Mouse (Mus musculus): ENCODE data around the gene Ryk. TPM values are rescaled to one million over a fixed set of nuclear protein-coding genes. Genes with fewer than 3 reads are reported as not detected.

Gene Ryk
- polyA plus RNA-seq, 1 experiment: 0.48 TPM

DNA sequence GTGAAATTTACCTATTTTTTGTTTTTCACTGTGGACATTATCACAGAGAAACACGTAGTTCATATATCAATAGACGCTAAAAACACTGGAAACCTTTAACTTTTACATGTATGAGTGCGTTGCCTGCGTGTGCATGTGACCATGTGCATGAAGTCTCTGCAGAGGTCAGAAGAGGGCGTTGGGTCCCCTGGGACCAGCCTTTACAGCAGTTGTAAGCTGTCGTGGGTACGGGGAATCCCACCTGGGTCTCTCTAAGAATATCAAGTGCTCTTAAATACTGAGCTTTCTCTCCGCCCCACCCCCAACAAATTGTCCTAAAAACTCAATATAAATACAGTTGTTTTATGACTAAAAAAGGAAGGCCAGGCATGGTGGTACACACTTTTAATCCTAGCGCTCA is 50.0 kb downstream of the Ryk start:
- no peaks in the 10 kb centered on the region for H3K27me3 ChIP-seq (ENCODE audit: control insufficient read depth)
- no peak overlapping the region for H3K4me3 ChIP-seq (replicated peaks)
- H3K4me1 ChIP-seq (ENCODE audit: control insufficient read depth): peaks cover 4% of the 10 kb centered on the region
- no peak for TF ChIP-seq TAL1 (IDR thresholded peaks at IDR 0.05; ENCODE audit: low read length)
- TF ChIP-seq GATA1 (IDR thresholded peaks at IDR 0.05; ENCODE audit: low read length): no peak
- peaks cover 55% of the 10 kb centered on the region for H3K36me3 ChIP-seq (ENCODE audit: control insufficient read depth)
- no peaks in the 10 kb centered on the region for H3K9me3 ChIP-seq (ENCODE audit: control insufficient read depth, low read length)

DNA sequence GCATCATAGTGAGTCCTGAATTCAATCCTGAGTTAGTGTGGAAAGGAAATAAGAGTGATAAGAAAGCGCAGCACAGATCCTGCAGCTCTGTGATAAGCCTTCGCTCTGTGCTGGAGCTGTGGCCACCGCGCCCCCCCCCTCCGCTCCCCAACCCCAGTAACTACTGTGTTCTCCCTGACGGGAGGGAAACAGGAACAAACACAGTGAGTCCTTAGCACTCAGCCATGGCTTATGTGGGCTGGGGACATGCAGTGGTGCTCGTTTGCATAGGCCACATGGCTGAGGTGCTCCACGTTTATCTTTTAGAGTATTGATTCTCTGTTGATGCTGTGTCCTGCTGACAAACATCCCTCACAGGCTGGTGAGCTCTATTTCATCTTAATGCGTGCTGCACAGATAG is 55.4 kb downstream of the Ryk start:
- Histone ChIP-seq H3K36me3 (ENCODE audit: control insufficient read depth) (peaks cover 59% of the 10 kb centered on the region), H3K4me3 (replicated peaks) (no peak overlapping the region), H3K9me3 (ENCODE audit: control insufficient read depth, low read length) (no peaks in the 10 kb centered on the region), H3K4me1 (ENCODE audit: control insufficient read depth) (peaks cover 9% of the 10 kb centered on the region), H3K27me3 (ENCODE audit: control insufficient read depth) (no peaks in the 10 kb centered on the region)
- TF ChIP-seq TAL1 (IDR thresholded peaks at IDR 0.05; ENCODE audit: low read length) (no peak), GATA1 (IDR thresholded peaks at IDR 0.05; ENCODE audit: low read length) (no peak)

GRCm38 (mm10) chr9:102892480-102893355 is 58.0 kb downstream of the Ryk start:
- peaks cover 52% of the 10 kb centered on the region for H3K36me3 ChIP-seq (ENCODE audit: control insufficient read depth)
- H3K9me3 ChIP-seq (ENCODE audit: control insufficient read depth, low read length): no peaks in the 10 kb centered on the region
- H3K4me3 ChIP-seq (replicated peaks): no peak overlapping the region
- no peaks in the 10 kb centered on the region for H3K27me3 ChIP-seq (ENCODE audit: control insufficient read depth)
- H3K4me1 ChIP-seq (ENCODE audit: control insufficient read depth): peaks cover 9% of the 10 kb centered on the region
- TF ChIP-seq TAL1 (IDR thresholded peaks at IDR 0.05; ENCODE audit: low read length) (no peak), GATA1 (IDR thresholded peaks at IDR 0.05; ENCODE audit: low read length) (no peak)

GRCm38 (mm10) chr9:102893356-102893870 is 58.7 kb downstream of the Ryk start:
- Histone ChIP-seq H3K4me3 (replicated peaks) (no peak overlapping the region), H3K36me3 (ENCODE audit: control insufficient read depth) (peaks cover 54% of the 10 kb centered on the region), H3K27me3 (ENCODE audit: control insufficient read depth) (no peaks in the 10 kb centered on the region), H3K9me3 (ENCODE audit: control insufficient read depth, low read length) (no peaks in the 10 kb centered on the region), H3K4me1 (ENCODE audit: control insufficient read depth) (peaks cover 9% of the 10 kb centered on the region)
- TF ChIP-seq TAL1 (IDR thresholded peaks at IDR 0.05; ENCODE audit: low read length): no peak
- no peak for TF ChIP-seq GATA1 (IDR thresholded peaks at IDR 0.05; ENCODE audit: low read length)

DNA sequence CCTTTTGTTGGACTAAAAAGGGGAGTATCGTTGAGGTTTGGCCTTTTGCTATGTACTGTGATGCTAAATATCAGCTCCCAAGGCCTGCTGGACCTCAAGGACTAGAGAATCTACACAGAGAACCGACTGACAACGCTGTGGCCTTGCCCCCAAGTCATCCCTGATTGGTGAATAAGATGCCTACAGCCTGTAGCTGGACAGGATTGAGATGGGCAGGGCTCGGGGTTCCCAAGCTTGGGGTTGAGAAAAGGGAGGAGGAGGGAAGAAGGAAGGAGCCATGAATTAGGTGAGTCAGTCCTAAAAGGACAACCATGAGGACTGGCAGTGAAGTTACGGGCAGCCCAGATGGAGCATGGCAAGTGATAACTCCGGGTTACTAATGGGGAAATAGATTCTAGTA is 65.2 kb downstream of the Ryk start:
- TF ChIP-seq GATA1 (IDR thresholded peaks at IDR 0.05; ENCODE audit: low read length) (no peak), TAL1 (IDR thresholded peaks at IDR 0.05; ENCODE audit: low read length) (no peak)
- Histone ChIP-seq H3K27me3 (ENCODE audit: control insufficient read depth) (no peaks in the 10 kb centered on the region), H3K9me3 (ENCODE audit: control insufficient read depth, low read length) (no peaks in the 10 kb centered on the region), H3K36me3 (ENCODE audit: control insufficient read depth) (peaks cover 62% of the 10 kb centered on the region), H3K4me3 (replicated peaks) (no peak overlapping the region), H3K4me1 (ENCODE audit: control insufficient read depth) (no peaks in the 10 kb centered on the region; the same call in 1 of the 2 replicates)

DNA sequence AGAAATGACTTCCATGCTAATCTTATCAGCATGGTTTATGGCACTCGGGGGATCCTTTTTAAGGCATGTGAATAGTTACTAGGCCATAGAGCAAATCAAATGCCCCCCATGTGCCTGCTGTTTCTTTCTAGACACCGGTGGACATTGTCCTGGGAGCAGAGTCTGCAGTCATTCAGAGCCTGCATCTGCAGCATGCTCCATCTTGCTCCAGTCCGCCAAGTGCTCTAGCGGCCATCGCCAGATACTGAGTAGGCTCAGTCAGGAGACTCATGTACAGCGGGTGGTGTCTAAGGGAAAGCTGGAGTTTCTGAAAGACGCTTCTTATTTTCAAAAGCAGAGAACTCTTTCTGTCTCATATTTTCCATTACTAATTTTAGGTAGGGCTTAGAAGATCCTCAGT is 67.6 kb downstream of the Ryk start:
- Histone ChIP-seq H3K4me3 (replicated peaks) (no peak overlapping the region), H3K9me3 (ENCODE audit: control insufficient read depth, low read length) (no peaks in the 10 kb centered on the region), H3K27me3 (ENCODE audit: control insufficient read depth) (no peaks in the 10 kb centered on the region), H3K36me3 (ENCODE audit: control insufficient read depth) (peaks cover 74% of the 10 kb centered on the region), H3K4me1 (ENCODE audit: control insufficient read depth) (no peaks in the 10 kb centered on the region; the same call in 1 of the 2 replicates)
- TF ChIP-seq GATA1 (IDR thresholded peaks at IDR 0.05; ENCODE audit: low read length) (no peak), TAL1 (IDR thresholded peaks at IDR 0.05; ENCODE audit: low read length) (no peak)

DNA sequence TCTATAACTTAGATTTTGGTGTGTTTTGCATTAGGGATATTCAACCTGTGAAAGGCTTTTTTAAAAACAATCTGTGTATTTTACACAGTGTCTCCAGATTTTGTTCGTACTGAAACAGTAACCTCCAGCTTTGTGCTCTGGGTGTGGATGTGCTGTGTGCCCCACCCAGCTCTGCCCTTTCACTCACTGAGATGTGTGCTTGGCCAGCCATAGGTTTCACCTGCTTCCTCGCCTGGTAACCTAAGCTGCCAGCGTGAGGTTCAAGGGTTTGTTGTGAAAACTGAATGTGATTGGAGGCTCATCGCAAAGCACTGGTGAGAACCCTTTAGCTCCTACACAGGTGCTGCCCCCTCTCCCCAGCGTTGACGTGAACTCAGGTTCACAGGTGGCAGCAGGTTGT is 70.2 kb downstream of the Ryk start:
- TF ChIP-seq GATA1 (IDR thresholded peaks at IDR 0.05; ENCODE audit: low read length) (no peak), TAL1 (IDR thresholded peaks at IDR 0.05; ENCODE audit: low read length) (no peak)
- Histone ChIP-seq H3K36me3 (ENCODE audit: control insufficient read depth) (peaks cover 68% of the 10 kb centered on the region), H3K4me1 (ENCODE audit: control insufficient read depth) (no peaks in the 10 kb centered on the region; the same call in 1 of the 2 replicates), H3K4me3 (replicated peaks) (no peak overlapping the region), H3K9me3 (ENCODE audit: control insufficient read depth, low read length) (no peaks in the 10 kb centered on the region), H3K27me3 (ENCODE audit: control insufficient read depth) (no peaks in the 10 kb centered on the region)

DNA sequence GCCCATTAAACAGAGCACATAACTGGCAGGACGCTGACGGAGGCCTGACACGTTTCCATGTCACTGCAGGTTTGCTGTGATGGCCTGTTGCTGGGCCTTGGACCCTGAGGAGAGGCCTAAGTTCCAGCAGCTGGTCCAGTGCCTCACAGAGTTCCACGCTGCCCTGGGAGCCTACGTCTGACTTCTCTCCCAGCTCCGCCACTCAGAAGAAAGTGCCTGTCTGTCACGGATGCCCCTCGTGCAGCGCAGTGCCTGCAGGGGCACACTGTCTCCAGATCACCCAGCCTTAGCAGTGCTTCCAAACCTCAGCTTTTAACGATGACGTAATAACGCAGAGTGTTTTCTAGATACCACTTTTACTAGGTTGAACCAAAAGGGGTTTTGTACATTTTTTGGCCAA is 72.1 kb downstream of the Ryk start:
- Histone ChIP-seq H3K4me1 (ENCODE audit: control insufficient read depth) (no peaks in the 10 kb centered on the region; the same call in 1 of the 2 replicates), H3K9me3 (ENCODE audit: control insufficient read depth, low read length) (no peaks in the 10 kb centered on the region), H3K27me3 (ENCODE audit: control insufficient read depth) (no peaks in the 10 kb centered on the region), H3K36me3 (ENCODE audit: control insufficient read depth) (peaks cover 71% of the 10 kb centered on the region), H3K4me3 (replicated peaks) (no peak overlapping the region)
- TF ChIP-seq TAL1 (IDR thresholded peaks at IDR 0.05; ENCODE audit: low read length): no peak
- TF ChIP-seq GATA1 (IDR thresholded peaks at IDR 0.05; ENCODE audit: low read length): no peak

DNA sequence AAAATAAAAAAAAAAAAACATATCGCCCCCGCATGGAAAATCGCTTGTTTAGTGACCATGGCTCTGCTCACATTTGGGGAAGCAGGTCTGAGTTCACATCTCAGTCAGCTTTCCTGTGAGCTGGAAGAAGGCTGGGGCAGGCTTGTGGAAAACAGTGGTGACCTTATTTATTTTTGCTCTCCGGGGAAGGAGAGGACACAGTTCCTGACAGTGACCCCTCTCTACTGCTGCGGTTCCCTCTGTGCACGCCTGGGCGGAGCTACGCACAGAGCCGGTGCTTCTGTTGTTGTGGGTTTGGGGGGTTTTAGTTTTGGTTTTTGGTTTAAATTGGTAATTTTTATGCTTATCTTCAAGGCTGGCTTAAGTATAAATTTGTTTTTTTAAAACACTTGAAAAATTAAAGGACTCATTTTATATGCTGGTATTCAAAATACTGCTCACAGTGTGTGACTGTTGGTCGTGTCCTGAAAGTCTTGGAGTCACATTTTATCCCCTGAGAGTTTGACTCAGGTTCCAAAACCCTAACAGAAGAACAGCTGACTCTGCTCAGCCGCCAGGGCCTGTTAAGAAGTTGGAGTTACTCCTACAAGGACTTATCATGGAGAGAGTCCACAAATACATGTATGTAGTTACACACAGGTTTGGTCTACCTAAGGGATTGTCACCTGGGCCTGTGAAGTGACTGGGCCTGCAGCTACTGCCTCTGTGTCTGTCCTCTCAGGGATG is 73.0 kb downstream of the Ryk start:
- Histone ChIP-seq H3K36me3 (ENCODE audit: control insufficient read depth) (peaks cover 69% of the 10 kb centered on the region), H3K4me3 (replicated peaks) (no peak overlapping the region), H3K4me1 (ENCODE audit: control insufficient read depth) (no peaks in the 10 kb centered on the region; the same call in 1 of the 2 replicates), H3K9me3 (ENCODE audit: control insufficient read depth, low read length) (no peaks in the 10 kb centered on the region), H3K27me3 (ENCODE audit: control insufficient read depth) (no peaks in the 10 kb centered on the region)
- TF ChIP-seq TAL1 (IDR thresholded peaks at IDR 0.05; ENCODE audit: low read length): no peak

All from erythroblast, embryonic 14.5 days (primary cell).